Mouse (Mus musculus): ENCODE data around the gene Rb1.
A peak's percentile ranks its signal among the peaks of the same experiment; 100 is the strongest.

Rb1 gene

GRCm38 (mm10) chr14:73146721-73147120 is 178.9 kb downstream of the Rb1 start:
- DNase-seq (ENCODE audit: low read depth) = no peak

GRCm38 (mm10) chr14:73145531-73145930 is 180.1 kb downstream of the Rb1 start:
- no peak for DNase-seq (ENCODE audit: low read depth)

GRCm38 (mm10) chr14:73143710-73144420 is 181.8 kb downstream of the Rb1 start:
- DNase-seq (ENCODE audit: low read depth) = no peak

DNA sequence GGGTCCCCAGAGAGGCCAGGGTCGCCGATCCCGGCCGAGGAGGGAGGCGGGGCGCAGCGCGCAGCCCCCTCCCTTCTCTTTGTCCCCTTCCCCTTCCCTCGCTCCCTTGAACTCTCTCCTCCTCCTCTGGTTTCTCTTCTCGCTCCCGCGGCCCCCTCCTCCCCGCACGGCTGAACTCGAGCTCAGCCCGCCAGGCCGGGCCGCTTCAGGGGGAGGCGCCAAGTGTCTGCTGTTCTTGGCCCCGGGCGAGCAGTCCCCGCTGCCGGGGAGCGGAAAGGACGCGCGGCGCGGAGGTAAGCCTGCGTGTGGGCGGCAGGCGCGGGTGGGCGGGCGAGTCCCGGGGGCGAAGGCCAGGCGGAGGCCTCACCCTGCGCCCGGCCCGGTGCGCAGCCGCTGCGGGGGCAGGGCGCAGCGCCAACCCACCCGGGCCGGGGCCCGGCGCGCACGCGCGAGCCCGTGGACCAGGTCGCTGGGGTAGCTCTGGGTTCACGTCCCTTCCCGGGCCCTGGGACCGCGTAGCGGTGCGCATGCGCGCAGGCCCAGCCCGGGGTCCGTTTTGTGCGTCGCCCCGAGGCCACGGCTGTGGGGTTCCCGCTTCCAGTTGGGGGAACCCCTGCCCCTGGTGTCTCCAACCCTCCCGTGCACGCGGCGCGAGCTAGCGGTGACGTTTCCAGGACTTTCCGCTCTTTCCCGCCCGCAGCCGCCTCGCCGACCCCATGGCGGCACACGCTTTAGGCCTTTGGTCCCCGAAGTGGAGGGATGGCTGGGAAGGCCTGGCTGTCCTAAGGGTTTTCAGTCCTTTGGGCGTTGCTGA is 182.5 kb downstream of the Rb1 start:
- peak; percentile 82 for DNase-seq (ENCODE audit: low read depth)

GRCm38 (mm10) chr14:73142421-73142895 is 183.2 kb downstream of the Rb1 start:
- DNase-seq (ENCODE audit: low read depth) = peak; percentile 71

- DNase-seq (ENCODE audit: low read depth) = no peak
Measured at GRCm38 (mm10) chr14:73141800-73142199, 183.8 kb downstream of the Rb1 start.

DNA sequence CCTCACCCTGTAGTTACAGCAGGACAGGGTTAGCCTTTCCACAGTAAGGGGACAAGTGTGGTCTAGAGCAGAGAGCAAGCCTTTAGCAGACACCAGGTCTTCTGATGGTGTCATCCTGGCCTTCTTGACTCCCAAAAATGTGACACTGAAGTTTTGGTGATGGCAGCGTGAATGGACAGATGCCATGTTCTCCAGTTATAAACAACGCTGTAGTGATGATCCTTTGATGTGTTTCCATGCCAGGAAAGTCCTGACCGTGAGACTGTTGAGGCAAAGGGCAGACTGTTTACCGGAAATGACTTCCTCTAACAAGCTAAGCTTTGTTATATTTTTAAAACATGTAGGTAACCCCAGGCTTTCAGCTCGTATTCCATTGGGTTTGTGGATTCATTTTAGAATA is 185.8 kb downstream of the Rb1 start:
- DNase-seq (ENCODE audit: low read depth) = no peak

DNA sequence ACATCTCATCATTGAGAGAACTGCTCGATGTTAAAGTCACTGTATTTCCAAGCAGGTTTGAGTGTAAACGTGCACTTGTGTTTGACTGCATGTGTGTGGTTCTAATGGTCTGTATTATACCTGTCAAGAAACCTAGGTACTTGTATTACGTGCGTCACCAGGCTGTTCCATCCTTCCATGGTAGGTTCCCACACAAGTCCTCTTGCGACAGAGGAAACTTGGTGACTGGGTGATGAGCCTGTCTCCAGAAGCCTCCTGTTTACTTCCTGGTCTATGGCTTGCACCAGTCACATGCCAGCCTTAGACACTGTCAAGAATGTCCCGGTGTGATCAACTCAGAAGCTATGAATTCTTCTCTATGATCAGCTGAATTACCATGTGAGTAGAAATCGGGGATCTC is 187.1 kb downstream of the Rb1 start:
- DNase-seq (ENCODE audit: low read depth) = no peak

GRCm38 (mm10) chr14:73137234-73137633 is 188.4 kb downstream of the Rb1 start:
- DNase-seq (ENCODE audit: low read depth) = no peak

All from NIH3T3 (cell line).